Mouse (Mus musculus): Measurements from ENCODE around the gene Mypop.

Mypop gene

DNA sequence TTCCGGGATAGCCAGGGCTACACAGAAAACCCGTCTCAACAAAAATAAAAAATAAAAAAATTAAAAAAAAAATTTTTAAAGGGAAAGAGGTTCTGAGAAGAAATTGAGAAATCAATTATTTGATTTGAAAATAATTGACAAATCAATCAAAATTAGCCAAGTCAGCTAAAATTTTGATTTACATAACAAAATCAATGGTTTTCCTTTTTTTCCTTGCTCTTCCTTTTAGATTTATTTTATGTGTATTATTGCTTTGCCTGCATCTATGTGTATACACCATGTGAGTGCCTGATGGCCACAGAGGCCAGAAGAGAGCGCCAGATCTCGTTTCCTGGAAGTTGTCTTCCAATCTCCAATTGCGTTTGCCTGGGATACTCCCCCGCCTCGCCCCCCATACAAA, 26.9 kb downstream of the Mypop start:
- DNase-seq (ENCODE audit: low spot score): no peak

DNA sequence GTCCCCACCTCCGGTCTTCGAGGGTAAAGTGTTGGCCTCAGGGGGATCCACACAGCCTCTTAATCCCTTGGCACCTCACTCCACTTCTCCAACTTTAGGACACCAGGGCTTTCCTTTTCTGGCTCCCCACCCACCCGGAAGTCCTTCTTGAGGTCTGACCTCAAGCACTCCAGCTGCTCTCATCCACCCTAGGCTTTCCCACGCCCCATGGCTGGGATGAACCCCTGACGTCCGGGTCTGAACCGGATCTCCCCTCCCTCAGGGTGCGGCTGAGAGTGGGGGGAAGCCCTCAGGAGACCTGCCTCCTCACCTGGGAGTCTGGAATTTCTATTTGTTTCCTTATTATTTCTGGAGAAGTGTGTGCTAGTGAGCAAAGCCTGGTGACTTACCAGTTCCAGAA, 30.0 kb downstream of the Mypop start:
- no peak for DNase-seq (ENCODE audit: low spot score)

GRCm38 (mm10) chr7:19022189-19022958, 31.3 kb downstream of the Mypop start:
- no peak for DNase-seq (ENCODE audit: low spot score)

GRCm38 (mm10) chr7:19023357-19023814, 32.3 kb downstream of the Mypop start, which contains the start of gene Foxa3:
Gene Foxa3 (minus strand): TSS chr7:19023538.
- DNase-seq (ENCODE audit: low spot score): no peak

- peak; percentile 92 for DNase-seq (ENCODE audit: low spot score)
Measured at GRCm38 (mm10) chr7:19024096-19024506, 33.1 kb downstream of the Mypop start, which contains the start of gene Sympk. Gene Sympk (plus strand): TSS chr7:19024377.

DNA sequence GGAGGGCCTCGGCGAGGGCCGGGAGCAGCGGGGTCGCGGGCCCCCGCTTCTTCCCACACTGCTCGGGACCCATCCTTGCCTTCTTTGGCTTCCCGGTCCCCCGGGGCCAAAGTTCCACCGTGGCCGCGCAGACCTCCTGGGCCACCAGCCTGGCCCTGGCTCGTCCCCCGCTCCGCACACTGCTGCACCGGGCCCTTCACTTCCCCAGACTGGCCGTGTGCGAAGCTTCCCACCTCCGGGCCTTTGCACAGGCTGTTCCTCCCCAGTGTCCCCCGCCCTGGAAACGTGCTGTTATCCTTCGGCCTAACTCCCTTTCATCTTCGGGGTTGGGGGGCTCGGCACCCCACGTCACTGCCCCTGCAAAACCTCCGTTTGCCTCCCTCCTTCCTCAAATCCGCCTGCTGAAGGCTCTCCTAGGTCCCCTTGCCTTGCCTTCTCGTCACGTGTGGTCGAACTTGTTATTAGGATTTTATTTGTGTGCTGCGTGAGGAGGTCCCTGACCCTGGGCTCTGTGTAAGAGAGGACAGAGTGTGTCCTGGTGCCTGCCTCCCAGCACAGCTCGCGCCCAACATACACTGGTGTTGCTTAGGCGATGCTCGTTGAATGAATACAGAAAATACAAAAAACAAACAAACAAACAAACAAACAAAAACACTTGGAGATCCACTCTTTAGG, 33.7 kb downstream of the Mypop start:
- no peak for DNase-seq (ENCODE audit: low spot score)

GRCm38 (mm10) chr7:19028067-19028466, 37.0 kb downstream of the Mypop start:
- no peak for DNase-seq (ENCODE audit: low spot score)

- peak; percentile 36 for DNase-seq (ENCODE audit: low spot score)
Measured at GRCm38 (mm10) chr7:19029084-19029653, 38.1 kb downstream of the Mypop start.

GRCm38 (mm10) chr7:19031641-19032040, 40.6 kb downstream of the Mypop start:
- no peak for DNase-seq (ENCODE audit: low spot score)

- DNase-seq (ENCODE audit: low spot score): no peak
Measured at GRCm38 (mm10) chr7:19044616-19045015, 53.6 kb downstream of the Mypop start.

DNA sequence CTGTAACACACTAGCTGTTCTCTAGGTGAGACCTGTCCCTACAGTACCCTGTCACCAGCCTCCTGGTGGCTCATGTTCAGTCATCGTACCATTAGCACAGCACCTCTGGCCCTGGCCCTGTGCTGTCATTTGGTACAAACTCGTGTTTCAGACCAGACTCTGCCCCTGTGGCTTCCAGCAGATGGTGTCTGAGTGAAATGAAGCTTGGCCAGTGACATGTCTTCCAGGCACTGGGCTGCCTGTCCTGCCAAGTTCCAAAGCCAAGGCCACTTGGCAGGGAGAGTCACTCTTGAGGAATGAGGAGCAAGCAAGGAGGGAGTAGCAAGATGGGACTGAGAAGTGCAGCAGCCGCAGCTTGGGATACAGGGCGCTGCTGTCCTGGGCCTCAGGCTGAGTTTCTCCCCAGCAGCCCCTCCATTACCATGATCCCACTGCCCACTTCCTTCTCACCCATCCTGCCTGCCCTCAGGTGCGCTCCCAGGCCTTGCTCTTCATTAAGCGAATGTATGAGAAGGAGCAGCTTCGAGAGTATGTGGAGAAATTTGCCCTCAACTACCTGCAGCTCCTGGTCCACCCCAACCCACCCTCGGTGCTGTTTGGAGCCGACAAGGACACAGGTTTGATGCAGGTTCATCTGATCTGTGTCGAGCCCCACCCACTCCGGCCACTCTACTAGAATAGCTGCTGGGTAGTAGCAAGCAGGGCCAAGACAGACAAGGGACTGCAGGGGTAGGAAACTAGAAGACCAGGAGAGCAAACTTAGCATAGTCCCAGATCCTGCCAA, 55.4 kb downstream of the Mypop start:
- peak; percentile 78 for DNase-seq (ENCODE audit: low spot score)

DNA sequence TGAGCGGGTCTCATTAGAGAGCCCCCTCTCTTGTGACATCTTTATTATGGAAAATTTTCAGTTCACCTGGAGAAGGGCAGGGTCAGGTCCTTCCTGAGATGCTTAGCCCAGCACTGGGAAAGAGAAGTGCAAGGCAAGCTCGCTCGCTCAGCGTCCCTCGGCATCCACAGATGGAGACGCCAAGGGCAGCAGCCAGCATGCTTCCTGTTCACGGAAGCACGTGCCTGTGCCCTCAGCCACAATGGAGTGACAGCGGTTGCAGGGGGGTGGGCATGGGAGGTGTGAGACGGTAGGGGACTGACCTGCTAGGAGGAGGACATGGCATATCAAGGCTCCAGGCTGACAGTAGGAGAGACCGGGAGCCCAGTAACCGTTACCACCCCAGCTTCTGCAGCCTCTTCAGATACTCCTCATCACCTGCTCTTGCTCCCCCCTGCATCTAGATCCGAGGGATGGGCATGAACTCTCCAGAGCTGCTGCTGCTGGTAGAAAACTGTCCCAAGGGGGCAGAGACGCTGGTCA, 57.0 kb downstream of the Mypop start:
- DNase-seq (ENCODE audit: low spot score): no peak

GRCm38 (mm10) chr7:19049252-19049651, 58.2 kb downstream of the Mypop start:
- DNase-seq (ENCODE audit: low spot score): no peak

DNA sequence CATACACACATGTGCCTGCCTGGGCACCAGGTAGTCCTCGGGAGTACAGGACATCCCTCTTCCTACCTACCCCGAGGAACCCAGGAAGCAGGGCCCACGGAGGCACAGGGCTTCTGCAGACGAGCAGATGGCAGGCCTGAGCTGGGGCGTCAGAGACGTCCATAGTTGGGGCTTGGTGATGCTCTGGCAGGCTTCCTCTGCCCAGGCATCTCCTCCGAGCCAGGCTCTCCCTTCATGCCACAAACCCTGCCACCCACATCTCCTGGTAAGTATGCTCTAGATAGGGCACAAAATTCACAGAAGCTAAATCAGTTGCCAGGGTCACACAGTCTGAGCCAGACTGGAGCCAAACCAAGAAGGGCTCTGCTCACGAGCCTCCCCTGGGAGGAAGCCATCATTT, 59.1 kb downstream of the Mypop start:
- no peak for DNase-seq (ENCODE audit: low spot score)

GRCm38 (mm10) chr7:19051161-19051560, 60.1 kb downstream of the Mypop start:
- DNase-seq (ENCODE audit: low spot score): no peak
